Mouse (Mus musculus) heart, embryonic 12.5 days (tissue): ENCODE measurements around the gene Jak3. TPM values are rescaled to one million over a fixed set of nuclear protein-coding genes. Genes with fewer than 3 reads are reported as not detected.
A peak's percentile ranks its signal among the peaks of the same experiment; 100 is the strongest.

Source experiments
- ATAC-seq: fragments of 200-750 bp; cut with Nextera tagmentation; 2 replicates; pipeline ENCODE4 v1.8.0; 2017; ENCODE audit warnings: moderate TSS enrichment, moderate library complexity; ENCODE audit not compliant: insufficient number of reproducible peaks, low FRiP score
- H3K27ac ChIP-seq: fragments of 300-500 bp; sonication (generic); 2 replicates; pipeline ENCODE4 v1.5.1; 2016; ENCODE audit warnings: mild to moderate bottlenecking, moderate library complexity; ENCODE audit not compliant: poor library complexity, severe bottlenecking
- H3K27me3 ChIP-seq: fragments of 300-500 bp; sonication (generic); replicated peaks from 2 replicates; pipeline ENCODE4 v1.6.1; 2016; ENCODE audit warnings: mild to moderate bottlenecking, moderate library complexity
- H3K36me3 ChIP-seq: fragments of 300-500 bp; sonication (generic); 2 replicates; pipeline ENCODE4 v1.6.1; 2016; ENCODE audit warnings: mild to moderate bottlenecking, moderate library complexity
- H3K4me1 ChIP-seq: fragments of 300-500 bp; sonication (generic); replicated peaks from 2 replicates; pipeline ENCODE4 v1.6.1; 2016; ENCODE audit warnings: mild to moderate bottlenecking
- H3K4me2 ChIP-seq: fragments of 300-500 bp; sonication (generic); 2 replicates; pipeline ENCODE4 v1.6.1; 2016; ENCODE audit warnings: mild to moderate bottlenecking, moderate library complexity
- H3K4me3 ChIP-seq: fragments of 300-500 bp; sonication (generic); 2 replicates; pipeline ENCODE4 v1.5.1; 2016; ENCODE audit warnings: mild to moderate bottlenecking
- H3K9ac ChIP-seq: fragments of 300-500 bp; sonication (generic); 2 replicates; pipeline ENCODE4 v1.6.1; 2016; ENCODE audit warnings: mild to moderate bottlenecking, moderate library complexity
- H3K9me3 ChIP-seq: fragments of 300-500 bp; sonication (generic); replicated peaks from 2 replicates; pipeline ENCODE4 v1.6.1; 2016; ENCODE audit warnings: mild to moderate bottlenecking, moderate library complexity
- WGBS: fragments of 180-500 bp; shearing (Covaris S2); methylation state at CpG from one replicate; pipeline ENCODE4 v1.1.7; 2016; 5-methylcytosine and 5-hydroxymethylcytosine counted together
- polyA plus RNA-seq: library from polyadenylated mRNA; unstranded; fragments of >200 nt; fragmentation: Nextera tagmentation; extraction: Ambion mirVana; gene quantifications from 2 replicates; pipeline ENCODE4 v1.2.1, GENCODE M21; 2016

Jak3 gene
- polyA plus RNA-seq, 1 experiment from 2014 or later: 10.6 TPM

DNA sequence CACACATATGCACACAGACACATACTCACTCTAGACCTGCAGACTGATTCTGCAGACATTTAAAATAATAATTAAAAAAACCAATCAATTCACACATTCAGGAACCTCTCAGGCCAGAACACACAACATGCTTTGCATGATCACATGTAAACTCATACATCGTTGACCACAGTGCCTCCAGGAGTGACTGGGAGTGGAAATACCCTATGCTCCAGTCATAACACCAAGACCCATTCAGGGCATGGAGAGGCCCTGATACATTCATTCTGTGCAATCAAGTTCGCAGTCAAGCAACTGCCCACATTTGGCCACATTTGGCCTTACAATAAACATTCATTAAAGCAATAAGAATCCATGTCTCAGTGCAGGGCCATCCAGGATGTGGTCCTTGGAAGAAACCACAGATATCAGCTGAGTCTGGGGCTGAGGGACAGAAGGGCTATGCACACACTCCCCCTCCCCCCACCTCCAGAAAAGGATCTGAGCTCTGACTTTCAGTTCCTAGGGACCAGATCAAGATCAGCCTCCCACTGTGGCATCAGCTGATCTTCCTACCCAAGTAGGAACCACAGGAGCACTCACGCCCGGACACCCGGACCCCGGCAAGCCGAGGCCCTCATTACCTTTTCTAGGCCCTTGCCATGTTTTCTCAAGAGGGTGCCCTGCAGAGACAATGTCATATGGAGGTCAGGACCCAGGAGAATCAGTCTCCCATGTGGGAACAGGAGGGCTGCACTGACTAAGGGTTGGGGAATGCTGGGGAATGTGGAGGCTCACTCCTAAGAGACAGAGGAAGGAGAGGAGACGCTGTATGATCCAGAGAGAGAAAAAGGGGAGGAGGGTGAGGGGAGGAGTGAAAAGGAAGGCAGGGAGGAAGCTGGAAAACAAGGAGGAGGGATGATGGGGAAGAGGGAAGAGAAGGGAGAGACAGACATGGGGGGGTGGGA, 38.7 kb upstream of the Jak3 start:
- H3K4me2 ChIP-seq: no peak overlapping the region
- no peak overlapping the region for H3K9ac ChIP-seq
- H3K4me3 ChIP-seq: no peak overlapping the region
- 47% methylated on average over 8 of the region's 8 CpGs for WGBS
- H3K36me3 ChIP-seq: no peaks in the 10 kb centered on the region
- H3K9me3 ChIP-seq: peaks cover 12% of the 10 kb centered on the region
- 0 out of 2 replicates have a peak, but pooled peaks cover 4% of the 10 kb centered on the region for H3K4me1 ChIP-seq
- no peak overlapping the region for H3K27ac ChIP-seq
- peaks cover 45% of the 10 kb centered on the region for H3K27me3 ChIP-seq
- no peak for ATAC-seq

- H3K9ac ChIP-seq: no peak overlapping the region
- H3K4me3 ChIP-seq: no peak overlapping the region
- H3K27me3 ChIP-seq: peaks cover 36% of the 10 kb centered on the region
- H3K27ac ChIP-seq: no peak overlapping the region
- H3K36me3 ChIP-seq: no peaks in the 10 kb centered on the region
- peaks cover 3% of the 10 kb centered on the region for H3K9me3 ChIP-seq
- no peak overlapping the region for H3K4me2 ChIP-seq
- 66% methylated on average over 6 of the region's 6 CpGs for WGBS
- H3K4me1 ChIP-seq: 0 out of 2 replicates have a peak, but pooled peaks cover 4% of the 10 kb centered on the region
- no peak for ATAC-seq
These were observed 37.8 kb upstream of the Jak3 start for GRCm38 (mm10) chr8:71638321-71638720.

GRCm38 (mm10) chr8:71639318-71639717, 36.8 kb upstream of the Jak3 start:
- H3K9me3 ChIP-seq: no peaks in the 10 kb centered on the region
- 73% methylated on average over 4 of the region's 4 CpGs for WGBS
- no peaks in the 10 kb centered on the region for H3K36me3 ChIP-seq
- no peak overlapping the region for H3K4me3 ChIP-seq
- peaks cover 26% of the 10 kb centered on the region for H3K27me3 ChIP-seq
- H3K27ac ChIP-seq: no peak overlapping the region
- H3K4me1 ChIP-seq: 0 out of 2 replicates have a peak, but pooled peaks cover 4% of the 10 kb centered on the region
- ATAC-seq: no peak
- H3K4me2 ChIP-seq: no peak overlapping the region
- H3K9ac ChIP-seq: no peak overlapping the region

DNA sequence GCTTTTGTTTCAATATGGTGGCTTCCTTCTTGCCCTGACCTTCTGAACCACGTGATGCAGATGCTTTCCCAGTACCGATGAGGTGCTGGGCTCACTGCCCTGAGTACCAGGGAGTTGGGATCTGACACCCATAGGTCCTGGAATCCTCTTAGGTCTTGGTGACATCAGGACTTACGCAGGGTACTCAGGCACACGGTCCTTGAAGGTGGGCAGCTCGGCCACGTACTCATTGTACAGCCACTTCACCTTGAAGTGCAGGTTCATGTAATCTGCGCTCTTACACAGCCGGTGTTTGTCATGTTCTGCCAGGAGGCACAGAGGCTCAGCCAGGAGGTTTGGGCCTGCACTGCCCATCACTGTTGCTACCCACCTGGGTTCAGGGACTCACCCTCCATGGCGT, 30.6 kb upstream of the Jak3 start:
- Histone ChIP-seq H3K9ac (no peak overlapping the region), H3K4me1 (no peaks in the 10 kb centered on the region), H3K27ac (no peak overlapping the region), H3K36me3 (no peaks in the 10 kb centered on the region), H3K4me3 (no peak overlapping the region), H3K27me3 (peaks cover 11% of the 10 kb centered on the region), H3K4me2 (no peak overlapping the region), H3K9me3 (no peaks in the 10 kb centered on the region)
- 75% methylated on average over 9 of the region's 9 CpGs for WGBS
- ATAC-seq: no peak

DNA sequence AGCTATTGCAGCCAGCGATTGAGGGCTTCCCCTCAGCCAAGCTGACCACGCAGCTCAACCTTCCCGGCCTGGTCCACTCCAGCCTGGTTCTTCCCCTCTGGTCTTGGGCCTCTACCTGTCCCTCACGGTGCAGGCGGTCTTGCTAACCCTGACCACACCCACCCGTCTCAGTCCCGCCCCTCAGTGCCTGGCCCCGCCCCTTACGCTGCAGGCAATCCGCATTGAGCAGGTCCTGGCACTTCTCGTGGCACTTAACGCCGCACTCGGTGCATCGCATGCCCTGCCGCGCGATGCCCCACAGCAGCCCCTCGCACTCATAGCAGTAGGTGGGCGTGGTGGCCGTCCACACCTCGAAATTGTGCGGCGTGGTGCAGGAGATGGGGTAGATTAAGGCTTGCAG, 21.5 kb upstream of the Jak3 start:
- Histone ChIP-seq H3K4me3 (peak overlapping the region; percentile 15; the same call in 1 of the 2 replicates), H3K4me1 (peaks cover 5% of the 10 kb centered on the region), H3K4me2 (peak overlapping the region; percentile 45), H3K27ac (no peak overlapping the region), H3K27me3 (peaks cover 90% of the 10 kb centered on the region), H3K9me3 (no peaks in the 10 kb centered on the region), H3K9ac (no peak overlapping the region), H3K36me3 (no peaks in the 10 kb centered on the region)
- WGBS: 3% methylated on average over 24 of the region's 24 CpGs
- ATAC-seq: peak; percentile 16; the same call in 1 of the 2 replicates

- Histone ChIP-seq H3K27ac (no peak overlapping the region), H3K36me3 (no peaks in the 10 kb centered on the region), H3K4me1 (peaks cover 7% of the 10 kb centered on the region), H3K9me3 (no peaks in the 10 kb centered on the region), H3K9ac (no peak overlapping the region), H3K4me3 (no peak overlapping the region), H3K4me2 (no peak overlapping the region), H3K27me3 (peaks cover 98% of the 10 kb centered on the region)
- WGBS: 25% methylated on average over 9 of the region's 9 CpGs
- ATAC-seq: no peak
These were observed 18.3 kb upstream of the Jak3 start for GRCm38 (mm10) chr8:71657816-71658215.

GRCm38 (mm10) chr8:71658515-71659049, 17.5 kb upstream of the Jak3 start:
- H3K9ac ChIP-seq: no peak overlapping the region
- ATAC-seq: no peak
- H3K4me3 ChIP-seq: no peak overlapping the region
- H3K36me3 ChIP-seq: no peaks in the 10 kb centered on the region
- H3K4me2 ChIP-seq: no peak overlapping the region
- H3K27me3 ChIP-seq: peaks cover 98% of the 10 kb centered on the region
- no peaks in the 10 kb centered on the region for H3K9me3 ChIP-seq
- peaks cover 7% of the 10 kb centered on the region for H3K4me1 ChIP-seq
- no peak overlapping the region for H3K27ac ChIP-seq
- 27% methylated on average over 17 of the region's 17 CpGs for WGBS

DNA sequence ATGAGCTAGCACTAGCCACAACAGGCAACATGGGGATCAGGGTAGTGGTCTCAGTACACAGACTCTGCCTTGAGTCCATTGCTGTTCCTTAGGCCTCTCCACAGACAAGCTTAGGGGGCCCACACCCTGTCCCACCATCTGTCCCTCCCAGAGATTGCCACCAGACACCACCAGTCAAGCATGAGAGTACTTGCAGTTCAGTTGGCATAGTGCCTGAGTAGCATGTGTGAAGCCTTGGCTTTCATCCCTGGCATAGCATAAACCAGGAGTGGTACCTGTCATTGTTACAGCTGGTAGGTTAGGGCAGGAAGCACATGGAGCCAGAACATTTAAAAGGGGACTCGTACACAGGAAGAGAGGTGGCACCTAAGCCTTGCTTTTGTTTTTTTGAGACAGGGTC, 16.3 kb upstream of the Jak3 start:
- H3K27ac ChIP-seq: no peak overlapping the region
- peaks cover 3% of the 10 kb centered on the region for H3K4me1 ChIP-seq
- no peaks in the 10 kb centered on the region for H3K9me3 ChIP-seq
- ATAC-seq: no peak
- H3K9ac ChIP-seq: no peak overlapping the region
- peaks cover 96% of the 10 kb centered on the region for H3K27me3 ChIP-seq
- no peaks in the 10 kb centered on the region for H3K36me3 ChIP-seq
- 52% methylated on average over 1 of the region's 1 CpGs for WGBS
- H3K4me3 ChIP-seq: no peak overlapping the region
- no peak overlapping the region for H3K4me2 ChIP-seq

DNA sequence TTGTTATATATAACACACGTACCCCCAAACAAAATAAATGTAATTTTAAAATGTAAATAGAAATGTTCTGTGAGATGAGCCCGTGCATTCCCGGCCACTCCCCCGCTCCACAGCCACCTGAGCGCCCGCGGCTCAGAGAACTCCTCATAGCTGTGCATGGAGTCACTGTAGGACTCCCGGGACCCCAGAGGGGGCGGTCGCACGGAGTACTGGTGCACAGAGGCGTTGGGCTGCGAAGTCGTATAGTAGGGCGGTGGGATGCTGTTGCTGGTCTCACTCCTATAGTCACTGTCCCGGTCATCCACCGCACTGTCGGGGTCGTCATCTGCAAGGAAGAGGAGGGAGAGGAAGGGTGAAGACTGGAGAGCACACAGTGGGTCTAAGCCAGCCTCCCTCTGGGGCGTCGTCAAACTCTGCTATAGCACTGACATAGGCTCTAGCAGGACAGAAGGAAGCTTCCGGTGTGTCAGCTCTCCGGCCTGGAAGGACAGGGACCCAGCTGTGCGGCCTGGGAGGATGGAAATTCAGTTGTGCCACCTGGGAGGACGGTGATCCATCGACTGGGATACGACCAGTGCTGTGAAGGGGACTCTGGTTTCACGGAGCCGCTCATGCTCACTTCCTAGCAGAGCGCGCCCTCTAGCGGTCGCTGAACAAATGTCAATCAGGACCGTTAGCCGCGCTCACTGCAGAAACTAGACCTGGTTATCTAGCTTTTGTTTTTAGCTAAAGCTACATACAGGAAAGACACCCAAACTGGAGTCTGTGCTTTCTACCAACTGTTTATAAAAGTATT, 15.6 kb upstream of the Jak3 start:
- H3K9ac ChIP-seq: no peak overlapping the region
- 0 out of 2 replicates have a peak, but pooled peaks have one; percentile 20 for ATAC-seq
- peaks cover 9% of the 10 kb centered on the region; the same call in 1 of the 2 replicates for H3K4me1 ChIP-seq
- H3K27ac ChIP-seq: no peak overlapping the region
- H3K4me2 ChIP-seq: no peak overlapping the region
- no peaks in the 10 kb centered on the region for H3K9me3 ChIP-seq
- WGBS: 8% methylated on average over 36 of the region's 36 CpGs
- H3K27me3 ChIP-seq: peaks cover 88% of the 10 kb centered on the region
- H3K4me3 ChIP-seq: no peak overlapping the region
- no peaks in the 10 kb centered on the region for H3K36me3 ChIP-seq

DNA sequence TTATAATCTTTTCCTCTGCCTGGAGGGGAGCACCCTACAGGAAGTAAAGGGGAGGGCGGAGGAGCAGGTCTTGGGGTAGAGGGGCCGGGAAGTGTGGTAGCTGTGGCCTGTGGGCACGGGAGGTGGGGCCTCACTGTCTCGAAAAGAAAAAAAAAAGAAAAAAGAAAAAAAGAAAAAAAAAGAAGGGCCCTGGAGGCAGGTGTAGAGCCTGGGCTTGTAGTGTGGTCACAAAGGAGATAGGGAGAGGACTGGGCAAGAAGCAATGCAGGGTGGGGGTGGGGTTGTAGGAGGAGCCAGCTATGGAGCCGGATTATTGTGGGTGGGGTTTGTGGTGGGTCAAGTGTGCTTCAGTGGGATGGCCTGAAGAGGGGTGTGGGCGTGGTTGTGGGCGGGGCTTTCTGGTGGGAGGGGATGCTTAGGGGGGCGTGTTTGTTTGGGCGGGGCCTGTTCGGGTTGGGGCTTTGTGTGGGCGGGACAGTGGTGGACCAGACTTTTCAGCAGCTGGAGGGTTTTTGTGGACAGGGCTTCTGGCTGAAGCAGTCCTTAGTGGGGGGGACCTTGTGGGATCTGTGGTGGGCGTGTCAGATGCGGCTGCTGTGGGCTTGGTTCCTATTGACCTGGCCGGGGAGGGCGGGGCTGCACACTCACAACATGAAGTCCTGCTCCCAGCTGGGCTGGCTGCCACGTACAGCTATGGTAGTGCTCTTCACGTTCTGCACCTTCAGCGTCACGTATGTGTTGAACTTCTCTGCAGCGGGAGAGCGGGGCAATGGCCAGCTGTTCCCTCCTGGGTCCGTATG, 10.6 kb upstream of the Jak3 start:
- H3K27ac ChIP-seq: no peak overlapping the region
- ATAC-seq: peak; percentile 58
- 5% methylated on average over 22 of the region's 22 CpGs for WGBS

More for the DNA sequence above, 10.6 kb upstream of the Jak3 start:
- Histone ChIP-seq H3K4me2 (peak overlapping the region; percentile 61), H3K9me3 (no peaks in the 10 kb centered on the region), H3K27me3 (peaks cover 38% of the 10 kb centered on the region), H3K36me3 (no peaks in the 10 kb centered on the region), H3K9ac (peak overlapping the region; percentile 8; the same call in 1 of the 2 replicates), H3K4me1 (peaks cover 47% of the 10 kb centered on the region), H3K4me3 (peak overlapping the region; percentile 21)
